Mouse (Mus musculus) lung, postnatal 0 days (tissue): ENCODE measurements around the gene Vamp1.

Experiments
- CTCF ChIP-seq: IDR thresholded peaks from 2 replicates; pipeline ENCODE4 v1.5.1; 2016; ENCODE audit warnings: antibody characterized with exemption, mild to moderate bottlenecking
- EP300 ChIP-seq: IDR thresholded peaks from 2 replicates; pipeline ENCODE4 v1.6.1; 2016; ENCODE audit warnings: antibody characterized with exemption, mild to moderate bottlenecking, control low read depth

GRCm38 (mm10) chr6:125238396-125238795 is 23.0 kb downstream of the Vamp1 start:
- no peak for TF ChIP-seq CTCF
- no peak for TF ChIP-seq EP300
